Mouse (Mus musculus): ENCODE measurements around the gene Antxr1.
"Not testable (repeated sequence)": the region's sequence is repeated elsewhere in the genome, so short reads cannot be mapped to it uniquely, and the experiment has no call there.

Gene Antxr1

GRCm38 (mm10) chr6:87099671-87100296 is 235.8 kb downstream of the Antxr1 start:
- no peak for DNase-seq

DNA sequence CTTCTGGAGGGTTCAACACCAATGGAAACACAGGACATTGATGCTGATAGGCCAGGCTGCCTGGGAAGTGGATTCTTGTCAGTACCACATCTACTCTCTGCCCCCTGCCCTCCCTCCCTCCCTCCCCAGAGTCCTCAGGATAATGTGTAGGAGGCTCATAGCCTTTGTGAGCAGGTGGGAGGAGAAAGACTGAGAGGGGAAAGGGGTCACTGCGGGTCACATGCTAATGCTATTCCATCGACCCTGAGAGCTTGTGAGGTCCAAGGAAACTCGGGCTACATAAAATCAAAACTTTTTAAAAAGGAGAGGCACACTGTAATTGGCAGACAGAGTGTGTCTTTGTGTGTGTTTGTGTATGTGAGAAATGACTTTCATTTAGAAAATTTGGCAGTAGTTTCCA is 236.4 kb downstream of the Antxr1 start:
- no peak for DNase-seq

DNA sequence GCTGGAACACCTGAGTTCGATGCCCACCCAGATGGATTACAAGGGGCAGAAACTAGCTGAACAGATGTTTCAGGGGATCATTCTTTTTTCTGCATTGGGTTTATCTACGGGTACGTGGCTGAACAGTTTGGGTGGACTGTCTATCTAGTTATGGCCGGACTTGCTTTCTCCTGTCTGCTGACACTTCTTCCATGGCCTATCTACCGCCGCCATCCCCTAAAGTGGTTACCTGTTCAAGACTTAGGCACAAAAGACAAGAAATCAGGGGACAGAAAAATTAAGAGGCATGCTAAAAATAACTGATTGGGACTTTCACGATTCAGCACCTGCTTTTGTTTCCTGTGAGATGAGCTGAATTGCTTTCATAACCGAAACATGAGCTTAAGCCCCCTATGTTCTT is 242.0 kb downstream of the Antxr1 start:
- DNase-seq, result not testable (repeated sequence)

DNA sequence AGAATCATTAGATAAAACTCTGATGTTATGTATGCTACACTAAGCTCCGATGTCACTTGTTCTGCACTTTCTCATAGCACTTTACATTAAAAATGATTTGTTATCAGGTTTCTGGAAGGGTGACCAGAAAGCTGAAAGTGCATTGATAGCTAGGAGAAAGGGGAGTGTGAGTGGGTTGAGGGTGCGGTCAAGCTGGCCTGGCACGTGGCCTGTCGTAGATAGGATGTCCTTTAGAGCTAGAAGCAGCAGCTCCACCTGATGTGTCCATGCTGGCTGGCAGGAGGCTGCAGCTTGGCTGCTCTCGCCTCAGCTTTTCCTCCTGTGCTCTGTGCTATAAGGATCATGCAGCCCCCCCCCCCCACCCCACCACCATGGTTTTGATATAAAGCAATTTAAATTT is 243.1 kb downstream of the Antxr1 start:
- DNase-seq, result no peak

- DNase-seq, result no peak
Measured at GRCm38 (mm10) chr6:87090877-87091276, 244.7 kb downstream of the Antxr1 start.

DNA sequence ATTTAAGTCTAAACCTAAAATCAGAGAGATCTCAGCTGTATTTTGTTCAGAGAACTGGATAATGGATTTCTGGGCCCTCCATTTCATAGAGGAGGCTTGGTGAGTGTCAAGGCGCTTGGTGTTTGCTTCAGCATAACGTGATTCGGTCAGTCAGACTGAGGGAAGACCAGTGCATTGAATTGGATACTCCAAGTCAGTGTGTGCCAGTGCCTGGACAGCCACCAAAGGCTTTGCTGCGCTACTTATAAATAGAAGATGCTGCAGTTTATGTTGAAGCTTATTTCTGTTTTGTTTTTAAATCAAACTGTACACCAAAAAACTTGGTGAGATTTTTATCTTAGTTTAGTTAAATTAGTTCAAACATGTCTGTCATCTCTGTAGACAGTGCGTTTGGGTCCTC is 247.3 kb downstream of the Antxr1 start:
- no peak for DNase-seq

- DNase-seq, result no peak
Measured at GRCm38 (mm10) chr6:87085026-87085425, 250.6 kb downstream of the Antxr1 start.
